Mouse (Mus musculus): ENCODE measurements at regions not wholly inside any gene's neighbourhood (a gene's known extent, or its start where the extent isn't known, plus 50 kb on each side); places are given as distances from the start of the nearest gene placed in this dataset.

GRCm38 (mm10) chr1:57218127-57218526 lies 159.3 kb upstream of the 1700066M21Rik start:
- H3K27me3 ChIP-seq (ENCODE audit: control insufficient read depth, insufficient read depth, low read length): no peaks in the 10 kb centered on the region
- no peak overlapping the region for H3K27ac ChIP-seq
- WGBS (ENCODE audit: insufficient replicate concordance): 58% methylated on average over 2 of the region's 2 CpGs
- no peak for ATAC-seq (ENCODE audit: insufficient read depth)
- H3K4me3 ChIP-seq (ENCODE audit: insufficient read depth in 1 of 2, low read depth in 2 of 2, low read length in 2 of 2): no peak overlapping the region
- H3K4me2 ChIP-seq (ENCODE audit: low read depth): no peak overlapping the region
- no peaks in the 10 kb centered on the region for H3K4me1 ChIP-seq (replicated peaks; ENCODE audit: control insufficient read depth in 2 of 2, insufficient read depth in 2 of 2, low read length in 1 of 2)
- no peak for TF ChIP-seq CTCF (IDR thresholded peaks at IDR 0.05; ENCODE audit: low read depth)
- no peak for TF ChIP-seq EP300 (IDR thresholded peaks at IDR 0.05; ENCODE audit: low read depth)
- H3K9me3 ChIP-seq (ENCODE audit: control insufficient read depth, low read length): no peaks in the 10 kb centered on the region
- no peak overlapping the region for H3K9ac ChIP-seq (replicated peaks)
- DNase-seq (ENCODE audit: low read depth in 3 of 3, low spot score in 3 of 3): no peak
- no peaks in the 10 kb centered on the region for H3K36me3 ChIP-seq (replicated peaks; ENCODE audit: control insufficient read depth, insufficient read depth, low read depth)

- no peaks in the 10 kb centered on the region for H3K27me3 ChIP-seq (ENCODE audit: control insufficient read depth, insufficient read depth, low read length)
- no peaks in the 10 kb centered on the region for H3K36me3 ChIP-seq (replicated peaks; ENCODE audit: control insufficient read depth, insufficient read depth, low read depth)
- TF ChIP-seq CTCF (IDR thresholded peaks at IDR 0.05; ENCODE audit: low read depth) (no peak), EP300 (IDR thresholded peaks at IDR 0.05; ENCODE audit: low read depth) (no peak)
- DNase-seq (ENCODE audit: low read depth in 3 of 3, low spot score in 3 of 3) (no peak), ATAC-seq (ENCODE audit: insufficient read depth) (no peak)
- H3K9me3 ChIP-seq (ENCODE audit: control insufficient read depth, low read length): no peaks in the 10 kb centered on the region
- no peak overlapping the region for H3K4me3 ChIP-seq (ENCODE audit: insufficient read depth in 1 of 2, low read depth in 2 of 2, low read length in 2 of 2)
- no peak overlapping the region for H3K27ac ChIP-seq
- no peak overlapping the region for H3K9ac ChIP-seq (replicated peaks)
- no peaks in the 10 kb centered on the region for H3K4me1 ChIP-seq (replicated peaks; ENCODE audit: control insufficient read depth in 2 of 2, insufficient read depth in 2 of 2, low read length in 1 of 2)
- H3K4me2 ChIP-seq (ENCODE audit: low read depth): no peak overlapping the region
- 59% methylated on average over 3 of the region's 3 CpGs for WGBS (ENCODE audit: insufficient replicate concordance)
Observed at GRCm38 (mm10) chr1:57218616-57219015, 158.8 kb upstream of the 1700066M21Rik start.

GRCm38 (mm10) chr1:57224425-57225104 lies 152.9 kb upstream of the 1700066M21Rik start:
- WGBS (ENCODE audit: insufficient replicate concordance): 66% methylated on average over 10 of the region's 10 CpGs
- H3K36me3 ChIP-seq (replicated peaks; ENCODE audit: control insufficient read depth, insufficient read depth, low read depth): no peaks in the 10 kb centered on the region
- H3K27me3 ChIP-seq (ENCODE audit: control insufficient read depth, insufficient read depth, low read length): no peaks in the 10 kb centered on the region
- H3K4me1 ChIP-seq (replicated peaks; ENCODE audit: control insufficient read depth in 2 of 2, insufficient read depth in 2 of 2, low read length in 1 of 2): no peaks in the 10 kb centered on the region
- no peak overlapping the region for H3K9ac ChIP-seq (replicated peaks)
- DNase-seq (ENCODE audit: low read depth in 3 of 3, low spot score in 3 of 3) (no peak), ATAC-seq (ENCODE audit: insufficient read depth) (no peak)
- no peak overlapping the region for H3K4me2 ChIP-seq (ENCODE audit: low read depth)
- TF ChIP-seq CTCF (IDR thresholded peaks at IDR 0.05; ENCODE audit: low read depth) (no peak), EP300 (IDR thresholded peaks at IDR 0.05; ENCODE audit: low read depth) (no peak)
- H3K4me3 ChIP-seq (ENCODE audit: insufficient read depth in 1 of 2, low read depth in 2 of 2, low read length in 2 of 2): no peak overlapping the region
- H3K9me3 ChIP-seq (ENCODE audit: control insufficient read depth, low read length): no peaks in the 10 kb centered on the region
- H3K27ac ChIP-seq: no peak overlapping the region

- Histone ChIP-seq H3K4me1 (replicated peaks; ENCODE audit: control insufficient read depth in 2 of 2, insufficient read depth in 2 of 2, low read length in 1 of 2) (no peaks in the 10 kb centered on the region), H3K4me2 (ENCODE audit: low read depth) (no peak overlapping the region), H3K27me3 (ENCODE audit: control insufficient read depth, insufficient read depth, low read length) (no peaks in the 10 kb centered on the region), H3K36me3 (replicated peaks; ENCODE audit: control insufficient read depth, insufficient read depth, low read depth) (no peaks in the 10 kb centered on the region), H3K4me3 (ENCODE audit: insufficient read depth in 1 of 2, low read depth in 2 of 2, low read length in 2 of 2) (no peak overlapping the region), H3K27ac (no peak overlapping the region), H3K9me3 (ENCODE audit: control insufficient read depth, low read length) (no peaks in the 10 kb centered on the region), H3K9ac (replicated peaks) (no peak overlapping the region)
- ATAC-seq (ENCODE audit: insufficient read depth): no peak
- TF ChIP-seq CTCF (IDR thresholded peaks at IDR 0.05; ENCODE audit: low read depth) (no peak), EP300 (IDR thresholded peaks at IDR 0.05; ENCODE audit: low read depth) (no peak)
- DNase-seq (ENCODE audit: low read depth in 3 of 3, low spot score in 3 of 3): no peak
- WGBS (ENCODE audit: insufficient replicate concordance): 65% methylated on average over 6 of the region's 6 CpGs
Observed at GRCm38 (mm10) chr1:57243607-57244408, 133.6 kb upstream of the 1700066M21Rik start.

DNA sequence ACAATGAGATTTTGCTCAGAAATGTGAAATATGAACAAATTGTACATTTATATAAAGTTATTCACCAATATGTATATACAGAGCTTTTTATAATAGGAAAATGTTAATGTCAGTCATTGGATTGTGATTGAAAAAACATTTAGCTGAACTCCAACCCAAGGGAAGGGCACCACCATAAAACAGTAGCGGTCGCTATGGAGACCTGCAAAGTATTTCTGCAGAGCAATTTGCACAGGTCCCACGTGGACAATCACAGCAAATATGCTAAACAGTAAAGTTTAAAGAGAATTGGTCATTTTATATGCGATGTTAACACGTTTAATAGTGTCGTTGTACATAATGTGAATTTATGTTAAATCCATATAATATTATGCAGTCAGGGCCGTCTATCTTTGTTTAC lies 117.8 kb upstream of the 1700066M21Rik start:
- TF ChIP-seq CTCF (IDR thresholded peaks at IDR 0.05; ENCODE audit: low read depth) (no peak), EP300 (IDR thresholded peaks at IDR 0.05; ENCODE audit: low read depth) (no peak)
- WGBS (ENCODE audit: insufficient replicate concordance): 62% methylated on average over 7 of the region's 7 CpGs

More for the DNA sequence above, 117.8 kb upstream of the 1700066M21Rik start:
- Histone ChIP-seq H3K4me3 (ENCODE audit: insufficient read depth in 1 of 2, low read depth in 2 of 2, low read length in 2 of 2) (no peak overlapping the region), H3K27me3 (ENCODE audit: control insufficient read depth, insufficient read depth, low read length) (no peaks in the 10 kb centered on the region), H3K27ac (no peak overlapping the region), H3K4me2 (ENCODE audit: low read depth) (no peak overlapping the region), H3K9me3 (ENCODE audit: control insufficient read depth, low read length) (no peaks in the 10 kb centered on the region), H3K9ac (replicated peaks) (no peak overlapping the region), H3K36me3 (replicated peaks; ENCODE audit: control insufficient read depth, insufficient read depth, low read depth) (no peaks in the 10 kb centered on the region), H3K4me1 (replicated peaks; ENCODE audit: control insufficient read depth in 2 of 2, insufficient read depth in 2 of 2, low read length in 1 of 2) (no peaks in the 10 kb centered on the region)
- DNase-seq (ENCODE audit: low read depth in 3 of 3, low spot score in 3 of 3) (no peak), ATAC-seq (ENCODE audit: insufficient read depth) (no peak)
